Mouse (Mus musculus) lung, adult 10 weeks (tissue): Measurements from ENCODE around the gene Gm26620. TPM values are rescaled to one million over a fixed set of nuclear protein-coding genes. Genes with fewer than 3 reads are reported as not detected.

ENCODE experiments used
- polyA plus RNA-seq: library from polyadenylated mRNA; stranded (reverse); fragments of 350-450 nt; fragmentation: Illumina TruSeq; extraction: RNeasy Lipid Tissue Mini Kit (QIAGEN cat#74804); gene quantifications from one replicate; pipeline ENCODE4 v1.2.3, GENCODE M21; 2014; ENCODE audit warnings: low read depth, low replicate concordance; ENCODE audit not compliant: insufficient read depth

The Gm26620 gene
- not detected for polyA plus RNA-seq

GRCm38 (mm10) chr1:170884978-170885561 lies at the start of gene Gm26620, which contains the start of gene Dusp12:
Gene Gm26620 (plus strand): TSS chr1:170885065.
Gene Dusp12 (minus strand): TSS chr1:170885540.

GRCm38 (mm10) chr1:170867691-170868105 lies 17.2 kb upstream of the Gm26620 start, which contains the start of gene Atf6:
Gene Atf6 (minus strand): TSS chr1:170867771.

GRCm38 (mm10) chr1:170912891-170913615 lies 28.2 kb downstream of the Gm26620 start, which contains the start of gene Fcrlb:
Gene Fcrlb (minus strand): TSS chr1:170912941.

GRCm38 (mm10) chr1:170927378-170927777 lies 42.5 kb downstream of the Gm26620 start, which contains the start of gene Fcrla:
Gene Fcrla (minus strand): TSS chr1:170927583.

Other genes with a start within 250 kb of the Gm26620 start
- 7.8 TPM for gene Olfml2b, start 240.5 kb upstream of the Gm26620 start, polyA plus RNA-seq
- gene Atf6, start 17.3 kb upstream of the Gm26620 start, polyA plus RNA-seq: 10.6 TPM
- 14.9 TPM for gene Dusp12, start 475 bp downstream of the Gm26620 start, polyA plus RNA-seq
- not detected for gene Fcrlb, start 27.9 kb downstream of the Gm26620 start, polyA plus RNA-seq
- 17.8 TPM for gene Fcrla, start 42.5 kb downstream of the Gm26620 start, polyA plus RNA-seq
- gene Fcgr2b, start 91.5 kb downstream of the Gm26620 start, polyA plus RNA-seq: 25.8 TPM
- 11.0 TPM for gene Fcgr4, start 133.9 kb downstream of the Gm26620 start, polyA plus RNA-seq
- gene Fcgr3, start 179.9 kb downstream of the Gm26620 start, polyA plus RNA-seq: 45.4 TPM
- 47.9 TPM for gene Cfap126, start 228.9 kb downstream of the Gm26620 start, polyA plus RNA-seq